Mouse (Mus musculus): ENCODE data around the gene Bbox1. TPM values are rescaled to one million over a fixed set of nuclear protein-coding genes. Genes with fewer than 3 reads are reported as not detected.
A peak's percentile ranks its signal among the peaks of the same experiment; 100 is the strongest.

Gene Bbox1
- polyA plus RNA-seq, 1 experiment from 2014 or later: 0.04 TPM

GRCm38 (mm10) chr2:110319266-110319665 is 4.9 kb upstream of the Bbox1 start:
- ATAC-seq (no peak), DNase-seq (ENCODE audit: low spot score) (no peak)
- no peak overlapping the region for H3K4me2 ChIP-seq (ENCODE audit: low read length)
- H3K36me3 ChIP-seq (ENCODE audit: control insufficient read depth, insufficient read depth, low read length): no peaks in the 10 kb centered on the region
- WGBS: 85% methylated on average over 1 of the region's 1 CpGs
- H3K9ac ChIP-seq (ENCODE audit: low read length): no peak overlapping the region
- no peak overlapping the region for H3K27ac ChIP-seq (ENCODE audit: low read depth, low read length)
- H3K4me1 ChIP-seq (ENCODE audit: control insufficient read depth, insufficient read depth, low read length): no peaks in the 10 kb centered on the region
- no peaks in the 10 kb centered on the region for H3K27me3 ChIP-seq (replicated peaks; ENCODE audit: control insufficient read depth, insufficient read depth, low read length)
- H3K9me3 ChIP-seq (replicated peaks; ENCODE audit: control insufficient read depth, low read length): no peaks in the 10 kb centered on the region
- H3K4me3 ChIP-seq (ENCODE audit: low read depth, low read length): no peak overlapping the region

- DNase-seq (ENCODE audit: low spot score) (no peak), ATAC-seq (no peak)
- no peak overlapping the region for H3K4me2 ChIP-seq (ENCODE audit: low read length)
- H3K27ac ChIP-seq (ENCODE audit: low read depth, low read length): no peak overlapping the region
- no peaks in the 10 kb centered on the region for H3K36me3 ChIP-seq (ENCODE audit: control insufficient read depth, insufficient read depth, low read length)
- H3K4me1 ChIP-seq (ENCODE audit: control insufficient read depth, insufficient read depth, low read length): no peaks in the 10 kb centered on the region
- no peak overlapping the region for H3K9ac ChIP-seq (ENCODE audit: low read length)
- no peaks in the 10 kb centered on the region for H3K27me3 ChIP-seq (replicated peaks; ENCODE audit: control insufficient read depth, insufficient read depth, low read length)
- no peak overlapping the region for H3K4me3 ChIP-seq (ENCODE audit: low read depth, low read length)
- no peaks in the 10 kb centered on the region for H3K9me3 ChIP-seq (replicated peaks; ENCODE audit: control insufficient read depth, low read length)
- 86% methylated on average over 1 of the region's 1 CpGs for WGBS
Observed at GRCm38 (mm10) chr2:110318719-110319118, 4.4 kb upstream of the Bbox1 start.

GRCm38 (mm10) chr2:110316116-110316883 is 1.9 kb upstream of the Bbox1 start:
- no peak overlapping the region for H3K9ac ChIP-seq (ENCODE audit: low read length)
- H3K27me3 ChIP-seq (replicated peaks; ENCODE audit: control insufficient read depth, insufficient read depth, low read length): no peaks in the 10 kb centered on the region
- no peaks in the 10 kb centered on the region for H3K4me1 ChIP-seq (ENCODE audit: control insufficient read depth, insufficient read depth, low read length)
- no peaks in the 10 kb centered on the region for H3K9me3 ChIP-seq (replicated peaks; ENCODE audit: control insufficient read depth, low read length)
- H3K4me3 ChIP-seq (ENCODE audit: low read depth, low read length): no peak overlapping the region
- no peaks in the 10 kb centered on the region for H3K36me3 ChIP-seq (ENCODE audit: control insufficient read depth, insufficient read depth, low read length)
- no peak overlapping the region for H3K4me2 ChIP-seq (ENCODE audit: low read length)
- WGBS: 42% methylated on average over 3 of the region's 3 CpGs
- DNase-seq (ENCODE audit: low spot score): no peak
- ATAC-seq: no peak
- H3K27ac ChIP-seq (ENCODE audit: low read depth, low read length): no peak overlapping the region

- ATAC-seq: no peak
- H3K27me3 ChIP-seq (replicated peaks; ENCODE audit: control insufficient read depth, insufficient read depth, low read length): no peaks in the 10 kb centered on the region
- H3K9me3 ChIP-seq (replicated peaks; ENCODE audit: control insufficient read depth, low read length): no peaks in the 10 kb centered on the region
- H3K9ac ChIP-seq (ENCODE audit: low read length): no peak overlapping the region
- H3K4me1 ChIP-seq (ENCODE audit: control insufficient read depth, insufficient read depth, low read length): no peaks in the 10 kb centered on the region
- no peaks in the 10 kb centered on the region for H3K36me3 ChIP-seq (ENCODE audit: control insufficient read depth, insufficient read depth, low read length)
- H3K4me2 ChIP-seq (ENCODE audit: low read length): no peak overlapping the region
- no peak overlapping the region for H3K4me3 ChIP-seq (ENCODE audit: low read depth, low read length)
- DNase-seq (ENCODE audit: low spot score): no peak
- H3K27ac ChIP-seq (ENCODE audit: low read depth, low read length): no peak overlapping the region
- WGBS: 90% methylated on average over 5 of the region's 5 CpGs
Observed at GRCm38 (mm10) chr2:110314074-110314473, 286 bp downstream of the Bbox1 start.

GRCm38 (mm10) chr2:110313305-110313824 is 995 bp downstream of the Bbox1 start:
- ATAC-seq (no peak), DNase-seq (ENCODE audit: low spot score) (peak; percentile 6)
- Histone ChIP-seq H3K4me2 (ENCODE audit: low read length) (no peak overlapping the region), H3K4me3 (ENCODE audit: low read depth, low read length) (no peak overlapping the region), H3K27ac (ENCODE audit: low read depth, low read length) (no peak overlapping the region), H3K9ac (ENCODE audit: low read length) (no peak overlapping the region), H3K9me3 (replicated peaks; ENCODE audit: control insufficient read depth, low read length) (no peaks in the 10 kb centered on the region), H3K36me3 (ENCODE audit: control insufficient read depth, insufficient read depth, low read length) (no peaks in the 10 kb centered on the region), H3K27me3 (replicated peaks; ENCODE audit: control insufficient read depth, insufficient read depth, low read length) (no peaks in the 10 kb centered on the region), H3K4me1 (ENCODE audit: control insufficient read depth, insufficient read depth, low read length) (no peaks in the 10 kb centered on the region)
- 51% methylated on average over 2 of the region's 2 CpGs for WGBS

GRCm38 (mm10) chr2:110305358-110306283 is 8.7 kb downstream of the Bbox1 start:
- Histone ChIP-seq H3K4me2 (ENCODE audit: low read length) (no peak overlapping the region), H3K27ac (ENCODE audit: low read depth, low read length) (no peak overlapping the region), H3K9me3 (replicated peaks; ENCODE audit: control insufficient read depth, low read length) (no peaks in the 10 kb centered on the region), H3K4me3 (ENCODE audit: low read depth, low read length) (no peak overlapping the region), H3K9ac (ENCODE audit: low read length) (no peak overlapping the region), H3K4me1 (ENCODE audit: control insufficient read depth, insufficient read depth, low read length) (no peaks in the 10 kb centered on the region), H3K27me3 (replicated peaks; ENCODE audit: control insufficient read depth, insufficient read depth, low read length) (no peaks in the 10 kb centered on the region), H3K36me3 (ENCODE audit: control insufficient read depth, insufficient read depth, low read length) (no peaks in the 10 kb centered on the region)
- WGBS: 84% methylated on average over 12 of the region's 12 CpGs
- ATAC-seq (no peak), DNase-seq (ENCODE audit: low spot score) (no peak)

- Histone ChIP-seq H3K4me1 (ENCODE audit: control insufficient read depth, insufficient read depth, low read length) (no peaks in the 10 kb centered on the region), H3K9ac (ENCODE audit: low read length) (no peak overlapping the region), H3K27ac (ENCODE audit: low read depth, low read length) (no peak overlapping the region), H3K4me2 (ENCODE audit: low read length) (no peak overlapping the region), H3K36me3 (ENCODE audit: control insufficient read depth, insufficient read depth, low read length) (no peaks in the 10 kb centered on the region), H3K27me3 (replicated peaks; ENCODE audit: control insufficient read depth, insufficient read depth, low read length) (no peaks in the 10 kb centered on the region), H3K9me3 (replicated peaks; ENCODE audit: control insufficient read depth, low read length) (no peaks in the 10 kb centered on the region), H3K4me3 (ENCODE audit: low read depth, low read length) (no peak overlapping the region)
- WGBS: 75% methylated on average over 2 of the region's 2 CpGs
- no peak for ATAC-seq
- DNase-seq (ENCODE audit: low spot score): no peak
Observed at GRCm38 (mm10) chr2:110302261-110302660, 12.1 kb downstream of the Bbox1 start.

GRCm38 (mm10) chr2:110301314-110301713 is 13.0 kb downstream of the Bbox1 start:
- WGBS: 85% methylated on average over 3 of the region's 3 CpGs
- H3K36me3 ChIP-seq (ENCODE audit: control insufficient read depth, insufficient read depth, low read length): no peaks in the 10 kb centered on the region
- H3K4me2 ChIP-seq (ENCODE audit: low read length): no peak overlapping the region
- H3K4me1 ChIP-seq (ENCODE audit: control insufficient read depth, insufficient read depth, low read length): no peaks in the 10 kb centered on the region
- no peak overlapping the region for H3K9ac ChIP-seq (ENCODE audit: low read length)
- no peak overlapping the region for H3K27ac ChIP-seq (ENCODE audit: low read depth, low read length)
- ATAC-seq: no peak
- DNase-seq (ENCODE audit: low spot score): no peak
- no peak overlapping the region for H3K4me3 ChIP-seq (ENCODE audit: low read depth, low read length)
- H3K9me3 ChIP-seq (replicated peaks; ENCODE audit: control insufficient read depth, low read length): no peaks in the 10 kb centered on the region
- no peaks in the 10 kb centered on the region for H3K27me3 ChIP-seq (replicated peaks; ENCODE audit: control insufficient read depth, insufficient read depth, low read length)
